Mouse (Mus musculus) liver, postnatal 0 days (tissue): ENCODE data around the gene En2.

ENCODE experiments used
- CTCF ChIP-seq: sonication (generic); IDR thresholded peaks from 2 replicates; pipeline ENCODE4 v1.5.1; 2016; ENCODE audit warnings: antibody characterized with exemption, low read depth
- EP300 ChIP-seq: IDR thresholded peaks from 2 replicates; pipeline ENCODE4 v1.6.1; 2016; ENCODE audit warnings: antibody characterized with exemption, low read depth, mild to moderate bottlenecking

- TF ChIP-seq CTCF (no peak), EP300 (no peak)
Observed at GRCm38 (mm10) chr5:28144555-28144954, 20.9 kb upstream of the En2 start.
